Mouse (Mus musculus) spleen, adult 12 weeks (tissue): ENCODE results near the gene Igf2bp2.

ENCODE experiments used
- DNase-seq: peaks from one replicate; pipeline ENCODE4 v3.0.0; 2022; ENCODE audit warnings: low spot score

Gene Igf2bp2

GRCm38 (mm10) chr16:22106012-22106584 is 57.0 kb downstream of the Igf2bp2 start:
- DNase-seq: no peak

DNA sequence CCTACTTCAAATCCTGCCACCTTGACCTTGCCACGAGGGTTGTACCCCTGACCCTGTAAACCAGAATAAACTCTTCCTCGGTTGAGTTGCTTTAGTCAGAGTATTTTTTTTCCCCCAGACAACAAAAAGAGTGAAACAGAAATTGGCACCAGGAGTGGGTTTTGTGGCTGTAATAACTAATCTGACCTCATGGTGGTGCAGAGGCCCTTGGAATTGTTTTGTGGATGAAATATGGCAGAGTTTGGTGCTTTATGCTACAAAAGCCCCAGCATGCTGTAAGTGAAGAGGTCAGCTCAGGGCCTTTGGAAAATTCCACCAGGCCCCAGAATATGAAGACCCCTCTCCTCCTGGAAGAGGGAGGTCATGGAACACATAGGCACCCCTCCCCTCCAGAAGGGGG is 63.0 kb downstream of the Igf2bp2 start:
- DNase-seq: no peak

- no peak for DNase-seq
These were observed 65.4 kb downstream of the Igf2bp2 start for GRCm38 (mm10) chr16:22097659-22098058.

DNA sequence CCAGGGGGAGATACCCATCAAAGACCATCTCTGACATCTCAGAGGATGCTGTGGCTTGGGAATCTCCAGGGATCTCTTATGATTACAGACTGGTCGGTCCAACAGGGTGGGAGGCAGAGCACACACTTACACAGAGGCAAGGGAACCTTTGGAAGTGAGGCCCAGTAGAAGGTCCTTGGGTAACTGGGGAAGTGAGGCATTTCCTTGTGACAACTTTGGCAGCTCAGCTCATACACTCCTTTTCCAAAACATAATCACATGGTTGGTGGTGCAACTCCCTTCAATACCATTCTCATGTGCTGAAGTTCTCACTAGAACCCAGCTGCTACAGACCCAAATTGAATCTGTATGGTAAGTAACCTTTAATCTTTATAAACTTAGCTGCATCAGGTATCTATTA is 67.3 kb downstream of the Igf2bp2 start:
- no peak for DNase-seq

DNA sequence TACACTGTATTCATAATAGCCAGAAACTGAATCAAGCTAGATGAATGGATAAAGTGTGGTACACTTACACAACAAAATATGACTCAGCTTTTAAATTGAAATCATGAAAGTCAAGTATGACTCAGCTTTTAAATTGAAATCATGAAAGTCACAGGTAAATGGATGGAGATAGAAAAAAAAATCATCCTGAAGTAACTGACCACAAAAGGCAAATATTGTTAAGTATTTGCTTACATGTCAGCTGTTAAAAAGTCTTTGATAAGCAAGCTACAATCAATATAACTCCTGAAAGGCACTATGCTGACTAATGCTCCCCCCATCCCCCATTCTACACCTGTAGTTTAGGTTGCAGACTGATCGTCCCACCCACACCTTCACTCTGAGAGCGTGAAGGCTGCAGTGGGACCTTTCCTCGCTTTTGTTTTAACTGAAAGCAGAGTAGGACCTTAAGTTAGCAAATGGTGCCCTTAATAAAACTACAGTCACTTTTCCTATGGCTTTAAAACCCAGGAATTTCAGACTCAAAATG is 71.8 kb downstream of the Igf2bp2 start:
- DNase-seq: no peak

- no peak for DNase-seq
These were observed 77.7 kb downstream of the Igf2bp2 start for GRCm38 (mm10) chr16:22085411-22085810.

GRCm38 (mm10) chr16:22080125-22080710 is 82.9 kb downstream of the Igf2bp2 start:
- DNase-seq: no peak

DNA sequence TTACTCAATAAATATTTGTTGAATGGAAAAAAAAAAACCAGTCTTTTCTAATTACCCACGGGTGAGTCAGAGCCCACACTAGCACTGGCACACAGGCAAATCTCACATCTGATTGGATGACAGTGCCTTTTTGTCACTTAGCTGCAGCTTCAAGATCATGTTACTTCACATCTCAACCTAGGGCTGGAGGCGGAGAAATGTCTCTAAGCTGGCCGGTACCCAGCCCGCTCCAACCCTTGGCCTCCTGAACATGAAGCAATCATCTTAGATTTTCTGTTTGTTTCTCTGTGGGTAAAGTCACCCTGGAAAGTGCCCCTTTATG is 86.5 kb downstream of the Igf2bp2 start:
- no peak for DNase-seq

- DNase-seq: no peak
These were observed 87.1 kb downstream of the Igf2bp2 start for GRCm38 (mm10) chr16:22075829-22076619.

DNA sequence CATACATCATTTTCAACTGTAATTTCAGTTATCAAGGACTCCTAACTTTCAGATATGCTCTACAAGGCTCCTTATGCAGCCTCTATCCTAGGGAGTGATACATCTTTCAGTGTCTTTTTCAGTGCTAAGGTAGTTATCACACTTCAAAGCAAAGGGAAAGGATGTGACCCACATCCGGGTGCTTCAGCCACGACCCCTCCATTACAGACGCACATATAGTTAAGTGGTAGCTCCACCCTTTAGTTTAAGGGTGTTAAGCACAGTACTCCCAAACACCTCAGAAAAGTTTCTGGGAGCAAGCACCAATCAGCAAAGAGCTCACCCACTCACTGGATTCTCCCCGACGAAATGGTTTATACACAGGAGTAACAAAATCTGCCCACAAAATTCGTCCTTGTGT is 88.0 kb downstream of the Igf2bp2 start:
- DNase-seq: no peak

DNA sequence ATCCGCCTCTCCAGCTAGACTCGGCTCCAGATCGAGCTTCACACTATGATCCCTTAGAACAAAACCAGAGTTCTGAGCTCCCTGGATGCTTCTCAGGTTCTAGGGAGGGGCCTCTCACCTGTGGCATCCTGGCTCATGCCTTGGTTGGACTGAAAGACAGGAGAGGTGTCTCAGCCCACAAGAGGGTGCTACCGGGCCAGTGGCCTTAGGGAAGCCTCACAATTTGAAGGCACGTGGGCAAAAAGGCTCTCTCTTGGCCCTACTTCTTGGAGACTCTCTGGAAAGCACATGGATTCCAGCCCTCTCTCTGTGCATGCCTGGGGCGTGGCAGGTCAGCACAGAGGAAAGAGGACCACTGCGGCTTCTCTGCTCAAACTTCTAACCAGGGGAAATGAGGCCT is 91.7 kb downstream of the Igf2bp2 start:
- no peak for DNase-seq

DNA sequence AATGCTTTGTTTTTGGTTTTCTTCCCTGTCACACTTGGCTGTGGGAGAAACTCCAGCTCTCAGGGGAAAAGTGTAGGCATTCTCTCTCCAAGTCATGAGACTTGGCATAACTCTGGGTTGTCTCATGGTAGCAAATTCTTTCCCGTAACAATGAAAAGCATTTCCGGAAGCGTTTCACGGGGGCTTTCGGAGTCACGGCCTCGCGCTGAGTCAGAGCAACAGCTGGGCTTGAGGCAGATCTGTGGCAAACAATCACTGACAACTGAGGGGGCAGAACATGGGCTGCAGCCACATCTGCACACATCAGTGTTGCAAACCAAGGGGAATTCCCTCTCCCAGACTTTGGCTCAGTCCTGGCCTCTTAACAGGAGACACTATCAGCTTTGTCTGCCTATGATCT is 95.7 kb downstream of the Igf2bp2 start:
- DNase-seq: no peak

- no peak for DNase-seq
These were observed 97.6 kb downstream of the Igf2bp2 start for GRCm38 (mm10) chr16:22065536-22065935.

DNA sequence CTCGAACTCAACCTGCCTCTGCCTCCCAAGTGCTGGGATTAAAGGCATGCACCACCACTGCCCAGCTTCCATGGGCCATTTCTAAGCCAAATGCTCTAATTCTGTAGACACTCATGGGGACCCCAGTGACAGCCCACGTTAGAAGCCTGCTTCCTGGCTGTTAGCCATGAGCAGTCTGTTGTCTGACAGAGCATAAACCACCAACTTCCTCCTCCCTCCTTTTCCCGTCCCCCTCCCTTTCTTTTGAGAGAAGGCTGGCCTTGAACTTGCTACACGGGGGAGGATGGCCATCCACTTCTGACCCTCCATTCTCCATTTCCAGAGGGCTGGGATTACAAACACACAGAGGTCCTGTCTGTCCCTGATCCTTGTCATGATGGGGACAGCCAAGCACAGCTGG is 100.8 kb downstream of the Igf2bp2 start:
- no peak for DNase-seq

DNA sequence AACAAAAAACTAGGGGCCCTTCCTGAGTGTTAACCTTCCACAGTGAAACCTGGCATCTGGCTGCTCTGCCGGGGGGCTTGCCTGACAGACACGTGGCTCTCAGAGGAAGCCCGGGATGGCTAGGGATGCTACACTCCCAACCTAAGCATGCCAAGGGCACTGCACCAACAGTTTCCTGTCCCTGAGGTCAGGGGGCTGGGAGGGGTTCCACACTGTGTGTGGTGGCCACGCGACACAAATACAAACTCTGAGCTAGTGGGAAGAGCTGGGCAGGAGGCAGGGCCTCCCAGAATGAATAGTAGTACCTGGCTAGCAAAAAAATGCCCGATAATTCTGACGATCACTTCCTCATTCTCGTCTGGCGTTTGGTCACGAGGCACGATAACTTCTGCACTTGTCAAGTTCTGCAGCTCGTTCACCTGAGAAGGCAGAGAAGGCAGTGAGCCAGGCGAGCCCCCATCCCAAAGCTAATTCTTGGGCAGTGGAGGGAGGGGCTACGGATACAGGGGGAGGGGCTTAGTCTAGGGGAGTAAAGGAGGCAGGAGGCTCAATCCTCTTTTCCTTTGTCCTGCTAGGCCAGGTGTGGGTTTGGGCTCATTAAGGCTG is 101.4 kb downstream of the Igf2bp2 start:
- no peak for DNase-seq

- DNase-seq: no peak
These were observed 102.7 kb downstream of the Igf2bp2 start for GRCm38 (mm10) chr16:22060416-22060815.

GRCm38 (mm10) chr16:22058871-22059270 is 104.2 kb downstream of the Igf2bp2 start:
- no peak for DNase-seq

DNA sequence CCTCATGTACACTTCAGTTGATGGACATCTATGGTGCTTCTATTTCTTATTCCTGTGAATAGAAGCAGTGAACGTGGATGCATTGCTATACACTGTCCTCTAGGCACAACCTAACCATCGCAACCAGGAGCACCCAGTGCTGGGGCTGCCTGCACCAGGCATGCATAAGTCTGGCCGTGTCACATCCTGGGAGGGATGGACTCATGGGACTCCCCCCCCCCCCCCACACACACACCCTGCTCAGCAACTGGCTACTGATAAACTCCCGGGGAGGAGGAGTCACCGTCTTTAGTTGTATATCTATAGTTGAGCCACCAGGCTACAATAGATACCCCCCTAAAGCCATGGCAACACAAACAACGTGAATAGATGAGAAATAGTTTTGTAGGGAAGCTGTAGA is 105.6 kb downstream of the Igf2bp2 start:
- no peak for DNase-seq

- DNase-seq: no peak
These were observed 109.7 kb downstream of the Igf2bp2 start for GRCm38 (mm10) chr16:22053411-22053810.

- DNase-seq: no peak
These were observed 116.2 kb downstream of the Igf2bp2 start for GRCm38 (mm10) chr16:22046739-22047366.

DNA sequence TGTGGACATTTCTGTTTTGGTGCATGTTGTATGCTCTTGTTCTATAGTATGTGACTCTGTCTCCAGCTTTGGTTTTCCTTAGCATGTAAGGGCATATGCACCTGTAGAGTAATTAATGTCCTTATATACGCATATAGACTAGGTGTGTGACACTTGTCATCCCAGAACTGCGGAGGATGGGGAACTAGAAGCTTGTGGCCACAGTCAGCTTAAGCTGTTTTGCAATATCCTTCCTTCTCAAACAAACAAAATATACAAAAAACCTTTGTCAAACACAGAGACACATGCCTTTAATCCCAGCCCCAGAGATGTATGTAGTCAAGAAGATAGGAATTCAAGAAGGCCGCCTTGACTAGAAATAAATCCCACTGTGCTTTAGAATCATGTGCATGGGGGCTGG is 117.2 kb downstream of the Igf2bp2 start:
- no peak for DNase-seq

DNA sequence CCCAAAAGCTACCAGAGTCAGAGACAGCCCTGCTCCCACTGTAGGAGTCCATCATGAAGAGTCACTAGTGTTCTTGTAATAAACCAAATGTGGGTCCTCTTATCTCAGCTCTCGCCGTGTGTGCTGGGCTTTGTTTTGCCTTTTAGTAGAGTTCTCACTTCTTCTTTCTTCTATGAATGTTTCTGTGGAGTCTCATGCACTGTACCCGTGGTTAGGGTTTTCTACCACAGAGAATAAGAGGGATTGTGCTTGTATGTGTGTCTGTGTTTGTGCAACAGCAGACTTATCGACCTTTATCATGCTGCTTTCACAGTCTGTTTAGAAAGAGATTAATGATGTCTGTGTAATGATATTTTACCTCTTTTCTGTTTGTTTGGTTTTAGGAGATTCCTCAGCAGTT is 119.3 kb downstream of the Igf2bp2 start:
- no peak for DNase-seq

GRCm38 (mm10) chr16:22039978-22040377 is 123.1 kb downstream of the Igf2bp2 start:
- DNase-seq: no peak
